Mouse (Mus musculus) forebrain, embryonic 14.5 days (tissue): ENCODE measurements at regions not wholly inside any gene's neighbourhood (a gene's known extent, or its start where the extent isn't known, plus 50 kb on each side); places are given as distances from the start of the nearest gene placed in this dataset. TPM values are rescaled to one million over a fixed set of nuclear protein-coding genes. Genes with fewer than 3 reads are reported as not detected.
A peak's percentile ranks its signal among the peaks of the same experiment; 100 is the strongest.

Experiments used
- ATAC-seq: fragments of 200-750 bp; cut with Nextera tagmentation; 2 replicates; pipeline ENCODE4 v1.8.0; 2017; ENCODE audit warnings: mild to moderate bottlenecking, moderate library complexity
- DNase-seq: peaks from one replicate; pipeline ENCODE4 v3.0.0-alpha.2; 2015; ENCODE audit warnings: low spot score
- H3K27ac ChIP-seq: fragments of 300-500 bp; sonication (generic); 2 replicates; pipeline ENCODE4 v1.5.1; 2014; ENCODE audit warnings: low read depth, mild to moderate bottlenecking, control low read depth, low read length, moderate library complexity
- H3K27me3 ChIP-seq: fragments of 300-500 bp; sonication (generic); replicated peaks from 2 replicates; pipeline ENCODE4 v1.6.1; 2014; ENCODE audit warnings: low read length, control low read depth, mixed read lengths; ENCODE audit not compliant: control insufficient read depth, insufficient read depth
- H3K36me3 ChIP-seq: fragments of 300-500 bp; sonication (generic); 2 replicates; pipeline ENCODE4 v1.6.1; 2014; ENCODE audit warnings: low read length, control low read depth; ENCODE audit not compliant: control insufficient read depth, insufficient read depth
- H3K4me1 ChIP-seq: fragments of 300-500 bp; sonication (generic); 2 replicates; pipeline ENCODE4 v1.6.1; 2014; ENCODE audit warnings: antibody characterized with exemption, low read length, control low read depth; ENCODE audit not compliant: control insufficient read depth, insufficient read depth
- H3K4me2 ChIP-seq: fragments of 300-500 bp; sonication (generic); 2 replicates; pipeline ENCODE4 v1.6.1; 2014; ENCODE audit warnings: mild to moderate bottlenecking, control low read depth, low read length
- H3K4me3 ChIP-seq: fragments of 300-500 bp; sonication (generic); 2 replicates; pipeline ENCODE4 v1.5.1; 2014; ENCODE audit warnings: low read depth, low read length, control low read depth
- H3K9ac ChIP-seq: fragments of 300-500 bp; sonication (generic); 2 replicates; pipeline ENCODE4 v1.6.1; 2014; ENCODE audit warnings: mild to moderate bottlenecking, low read length, control low read depth, moderate library complexity
- H3K9me3 ChIP-seq: fragments of 300-500 bp; sonication (generic); replicated peaks from 2 replicates; pipeline ENCODE4 v1.6.1; 2016; ENCODE audit warnings: low read length, control low read depth, mixed read lengths; ENCODE audit not compliant: control insufficient read depth
- WGBS: fragments of 180-500 bp; shearing (Covaris S2); extraction: QIAGEN DNeasy Blood & Tissue Kit; methylation state at CpG from one replicate; pipeline ENCODE4 v1.1.7; 2014; 5-methylcytosine and 5-hydroxymethylcytosine counted together
- microRNA-seq: library from miRNA; unstranded; fragments of <30 nt; microRNA quantifications from one replicate; pipeline ENCODE4, GENCODE M21; 2016

DNA sequence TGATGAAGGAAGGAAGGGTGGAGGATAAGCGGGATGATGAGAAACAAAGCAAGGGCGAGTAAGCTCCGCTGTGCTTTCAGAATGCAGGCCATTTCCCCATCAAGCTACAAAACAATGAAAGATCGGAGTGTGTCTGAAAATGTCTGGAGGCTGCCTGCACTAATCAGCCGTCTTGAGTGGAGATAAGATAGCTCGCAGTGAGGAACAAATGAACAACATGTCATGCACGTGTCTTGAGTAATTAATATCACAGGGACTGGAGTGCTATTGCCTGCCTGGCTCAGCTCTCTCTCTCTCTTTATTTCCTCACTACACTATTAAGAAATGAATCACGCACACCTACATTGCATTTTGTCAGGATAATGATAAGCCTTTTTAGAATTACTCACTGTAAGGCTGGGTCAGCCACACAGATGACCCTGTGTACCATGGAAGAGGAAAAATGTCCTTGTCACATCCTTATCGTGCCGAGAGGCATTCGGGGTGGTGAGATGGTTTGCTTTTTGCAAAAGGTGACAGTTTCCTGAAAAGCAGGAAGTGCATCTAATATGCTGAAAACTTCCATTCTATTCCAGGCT, 444.6 kb upstream of the Pfkp start:
- Histone ChIP-seq H3K4me3 (no peak overlapping the region), H3K27ac (no peak overlapping the region), H3K4me2 (no peak overlapping the region), H3K4me1 (no peaks in the 10 kb centered on the region), H3K36me3 (no peaks in the 10 kb centered on the region), H3K9ac (no peak overlapping the region; the same call in 1 of the 2 replicates), H3K27me3 (no peaks in the 10 kb centered on the region), H3K9me3 (no peaks in the 10 kb centered on the region)
- ATAC-seq (no peak), DNase-seq (peak; percentile 12)
- WGBS: 66% methylated on average over 11 of the region's 11 CpGs

DNA sequence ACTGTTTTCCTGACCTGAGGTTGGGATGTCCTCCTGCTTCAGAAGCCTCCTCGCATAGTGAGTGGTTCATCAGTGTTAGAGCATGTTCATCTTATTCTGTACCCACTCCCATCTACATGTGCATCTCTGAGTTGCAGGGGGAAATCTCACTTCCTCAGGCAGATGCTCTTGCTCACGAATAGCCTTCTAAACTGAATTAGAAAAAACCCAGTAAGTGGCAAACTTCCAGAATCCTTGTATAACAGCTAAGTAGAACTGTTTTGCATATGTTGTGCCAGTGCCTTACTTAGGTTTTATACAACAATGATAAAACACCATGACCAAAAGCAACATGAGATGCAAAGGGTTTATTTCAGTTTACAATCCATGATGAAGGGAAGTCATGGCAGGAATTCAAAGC, 442.3 kb upstream of the Pfkp start:
- Histone ChIP-seq H3K4me1 (no peaks in the 10 kb centered on the region), H3K27me3 (no peaks in the 10 kb centered on the region), H3K9me3 (no peaks in the 10 kb centered on the region), H3K9ac (no peak overlapping the region), H3K4me2 (no peak overlapping the region), H3K27ac (no peak overlapping the region), H3K4me3 (no peak overlapping the region), H3K36me3 (no peaks in the 10 kb centered on the region)
- DNase-seq (no peak), ATAC-seq (no peak)
- 80% methylated on average over 2 of the region's 2 CpGs for WGBS

DNA sequence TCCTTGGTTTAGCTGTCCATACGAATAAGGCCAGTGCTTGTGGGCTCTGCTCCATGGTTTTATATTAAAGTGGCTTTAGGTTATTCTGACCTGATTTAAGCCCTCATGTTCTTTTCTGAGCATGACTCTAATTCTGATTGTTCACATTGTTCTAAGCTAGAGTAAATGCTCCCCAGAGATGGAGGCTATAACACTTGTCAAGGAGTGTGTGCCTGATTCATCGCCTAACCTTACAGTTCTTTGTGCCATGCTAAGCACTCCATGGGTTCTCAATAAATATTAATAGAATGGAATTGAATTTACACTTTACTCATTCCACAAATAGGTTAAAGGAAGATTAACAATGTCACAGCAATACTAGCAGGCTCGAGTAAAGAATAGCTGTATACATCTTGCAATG, 417.6 kb upstream of the Pfkp start:
- H3K36me3 ChIP-seq: no peaks in the 10 kb centered on the region
- no peak overlapping the region for H3K27ac ChIP-seq
- 68% methylated on average over 3 of the region's 3 CpGs for WGBS
- no peak overlapping the region for H3K9ac ChIP-seq
- no peak overlapping the region for H3K4me3 ChIP-seq
- no peak overlapping the region for H3K4me2 ChIP-seq
- H3K4me1 ChIP-seq: no peaks in the 10 kb centered on the region
- ATAC-seq: no peak
- no peaks in the 10 kb centered on the region for H3K9me3 ChIP-seq
- H3K27me3 ChIP-seq: no peaks in the 10 kb centered on the region
- DNase-seq: no peak

DNA sequence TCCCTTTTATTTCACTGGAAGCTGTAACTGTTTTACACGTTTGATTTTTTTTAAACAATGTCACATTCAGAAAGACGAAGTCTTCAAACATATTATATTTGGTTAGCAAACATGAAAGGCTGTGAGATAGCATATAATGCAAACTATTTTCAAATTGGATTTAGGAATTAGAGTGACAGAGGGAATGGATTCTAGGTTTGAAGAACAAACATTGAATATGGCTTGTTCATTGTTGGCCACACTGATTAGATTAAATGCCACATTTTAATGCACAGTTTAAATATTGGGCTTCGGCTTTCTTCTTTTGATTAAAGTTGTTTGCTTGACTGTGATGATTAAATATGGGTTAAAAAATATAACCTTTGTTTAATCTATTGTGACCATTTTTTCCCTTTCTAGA, 415.1 kb upstream of the Pfkp start:
- H3K9ac ChIP-seq: no peak overlapping the region
- no peak for DNase-seq
- H3K4me1 ChIP-seq: no peaks in the 10 kb centered on the region
- H3K27ac ChIP-seq: no peak overlapping the region
- no peaks in the 10 kb centered on the region for H3K9me3 ChIP-seq
- 87% methylated on average over 3 of the region's 3 CpGs for WGBS
- H3K36me3 ChIP-seq: no peaks in the 10 kb centered on the region
- no peak overlapping the region for H3K4me2 ChIP-seq
- no peak for ATAC-seq
- no peak overlapping the region for H3K4me3 ChIP-seq
- H3K27me3 ChIP-seq: no peaks in the 10 kb centered on the region

DNA sequence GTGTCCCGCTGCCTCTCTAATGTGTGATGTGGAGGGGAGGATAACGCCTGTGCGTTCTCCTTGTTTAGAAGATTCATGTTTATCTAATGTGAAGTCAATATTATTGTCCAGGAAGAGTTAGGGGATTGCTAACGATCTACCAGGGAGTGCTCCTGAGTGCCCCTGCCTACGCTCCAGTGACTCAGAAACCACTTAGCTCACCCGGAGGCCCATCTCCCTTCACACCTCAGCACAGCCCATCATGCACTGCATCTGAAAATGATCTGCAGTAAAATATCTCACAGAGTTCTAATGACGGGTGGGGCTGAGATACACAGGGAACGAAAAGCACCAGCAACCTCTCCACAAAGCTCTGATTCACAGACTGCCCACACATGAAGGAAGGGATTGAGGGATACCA, 409.0 kb upstream of the Pfkp start:
- Histone ChIP-seq H3K4me3 (no peak overlapping the region), H3K36me3 (no peaks in the 10 kb centered on the region), H3K4me2 (no peak overlapping the region), H3K9ac (no peak overlapping the region), H3K9me3 (no peaks in the 10 kb centered on the region), H3K27ac (no peak overlapping the region), H3K4me1 (no peaks in the 10 kb centered on the region), H3K27me3 (no peaks in the 10 kb centered on the region)
- 64% methylated on average over 8 of the region's 8 CpGs for WGBS
- no peak for DNase-seq
- ATAC-seq: no peak

Small RNAs in the stretch of these regions (microRNA-seq; reads per million reads assigned to microRNA genes)
- not detected for gene Gm22689
